Mouse (Mus musculus): Measurements from ENCODE around the gene Dcaf1. TPM values are rescaled to one million over a fixed set of nuclear protein-coding genes. Genes with fewer than 3 reads are reported as not detected.

Gene Dcaf1
- polyA plus RNA-seq, 1 experiment = 28.9 TPM

DNA sequence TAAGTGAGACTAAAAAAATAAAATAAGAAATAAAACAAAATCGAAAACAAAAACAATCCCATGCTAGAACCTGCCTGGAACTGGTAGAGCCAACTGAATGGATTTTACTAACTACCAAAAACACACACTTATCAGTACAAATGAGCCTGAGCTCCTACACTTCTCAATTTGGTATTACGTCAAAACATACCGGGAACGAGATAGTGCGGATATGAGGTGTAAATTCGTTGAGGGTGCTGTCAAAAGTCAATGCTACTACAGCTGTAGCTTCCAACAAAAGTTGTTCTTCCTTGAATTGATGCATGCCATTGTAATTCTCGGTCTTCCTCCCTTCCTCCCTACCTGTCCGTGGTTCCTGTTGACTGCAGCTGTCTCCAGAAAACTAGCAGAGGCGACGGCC is 32.3 kb upstream of the Dcaf1 start:
- H3K27ac ChIP-seq (ENCODE audit: insufficient read depth, low read length) = no peak overlapping the region
- TF ChIP-seq POLR2A (IDR thresholded peaks at IDR 0.05; ENCODE audit: low read depth, low read length) (no peak), CTCF (IDR thresholded peaks at IDR 0.05; ENCODE audit: borderline replicate concordance, insufficient read depth, low read length) (no peak)

DNA sequence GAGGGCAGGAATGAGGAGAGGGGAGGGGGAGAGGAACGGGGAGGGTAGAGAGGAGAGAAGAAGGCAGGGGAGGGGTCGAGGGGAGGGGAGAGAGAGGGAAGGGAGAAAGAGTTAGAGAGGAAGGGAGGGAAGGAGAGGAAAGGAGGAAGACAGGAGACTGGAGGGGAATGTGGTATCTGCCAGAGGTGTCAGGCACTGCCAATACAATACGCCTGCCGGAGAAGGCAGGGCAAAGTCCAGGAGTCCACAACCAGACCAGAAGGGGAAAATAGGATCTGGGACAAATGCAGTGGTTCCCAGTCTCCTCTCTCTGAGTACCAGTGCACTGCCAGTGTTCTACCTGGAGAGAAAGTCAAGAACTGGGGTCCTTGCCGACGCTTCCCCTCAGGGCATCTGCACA is 30.8 kb upstream of the Dcaf1 start:
- no peak overlapping the region for H3K27ac ChIP-seq (ENCODE audit: insufficient read depth, low read length)
- no peak for TF ChIP-seq POLR2A (IDR thresholded peaks at IDR 0.05; ENCODE audit: low read depth, low read length)
- no peaks in the 10 kb centered on the region; the same call in 1 of the 2 replicates for H3K4me1 ChIP-seq (ENCODE audit: control insufficient read depth, insufficient read depth, low read length)
- no peak overlapping the region for H3K4me3 ChIP-seq (ENCODE audit: insufficient read depth, low read length)

More for the DNA sequence above, 32.3 kb upstream of the Dcaf1 start:
- no peaks in the 10 kb centered on the region; the same call in 1 of the 2 replicates for H3K4me1 ChIP-seq (ENCODE audit: control insufficient read depth, insufficient read depth, low read length)
- peak overlapping the region; percentile 97 for H3K4me3 ChIP-seq (ENCODE audit: insufficient read depth, low read length)

- Histone ChIP-seq H3K4me3 (ENCODE audit: insufficient read depth, low read length) (no peak overlapping the region), H3K4me1 (ENCODE audit: control insufficient read depth, insufficient read depth, low read length) (no peaks in the 10 kb centered on the region), H3K27ac (ENCODE audit: insufficient read depth, low read length) (no peak overlapping the region)
- TF ChIP-seq POLR2A (IDR thresholded peaks at IDR 0.05; ENCODE audit: low read depth, low read length) = no peak
Measured at GRCm38 (mm10) chr9:106806503-106806902, 15.2 kb upstream of the Dcaf1 start.

- Histone ChIP-seq H3K4me1 (ENCODE audit: control insufficient read depth, insufficient read depth, low read length) (no peaks in the 10 kb centered on the region), H3K27ac (ENCODE audit: insufficient read depth, low read length) (no peak overlapping the region), H3K4me3 (ENCODE audit: insufficient read depth, low read length) (no peak overlapping the region)
- TF ChIP-seq CTCF (IDR thresholded peaks at IDR 0.05; ENCODE audit: borderline replicate concordance, insufficient read depth, low read length) (no peak), POLR2A (IDR thresholded peaks at IDR 0.05; ENCODE audit: low read depth, low read length) (no peak)
Measured at GRCm38 (mm10) chr9:106818191-106818590, 3.5 kb upstream of the Dcaf1 start.

DNA sequence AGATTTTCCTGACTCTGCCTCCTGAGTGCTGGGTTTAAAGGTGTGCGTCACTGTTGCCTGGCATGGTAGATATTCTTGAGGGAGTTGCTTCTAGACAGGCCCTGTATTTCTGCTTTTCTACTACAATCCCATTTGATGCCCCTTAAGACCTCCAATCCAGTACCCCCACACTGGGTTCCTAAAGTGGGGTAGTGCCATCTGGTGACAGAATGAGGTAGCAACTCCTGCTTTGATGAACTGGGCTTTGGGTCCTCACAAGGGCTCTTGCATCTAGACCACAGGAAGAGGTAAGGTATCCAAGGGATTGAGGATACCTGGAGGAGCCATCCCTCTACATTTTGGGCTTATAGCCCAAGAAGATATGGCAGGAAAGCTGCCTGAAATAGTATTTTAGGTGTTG is 2.5 kb upstream of the Dcaf1 start:
- no peak for TF ChIP-seq CTCF (IDR thresholded peaks at IDR 0.05; ENCODE audit: borderline replicate concordance, insufficient read depth, low read length)
- TF ChIP-seq POLR2A (IDR thresholded peaks at IDR 0.05; ENCODE audit: low read depth, low read length) = no peak
- H3K4me3 ChIP-seq (ENCODE audit: insufficient read depth, low read length) = no peak overlapping the region
- no peaks in the 10 kb centered on the region for H3K4me1 ChIP-seq (ENCODE audit: control insufficient read depth, insufficient read depth, low read length)
- no peak overlapping the region for H3K27ac ChIP-seq (ENCODE audit: insufficient read depth, low read length)

GRCm38 (mm10) chr9:106821050-106821617 is 540 bp upstream of the Dcaf1 start:
- H3K4me3 ChIP-seq (ENCODE audit: insufficient read depth, low read length) = peak overlapping the region; percentile 46
- no peak overlapping the region for H3K27ac ChIP-seq (ENCODE audit: insufficient read depth, low read length)
- H3K4me1 ChIP-seq (ENCODE audit: control insufficient read depth, insufficient read depth, low read length) = no peaks in the 10 kb centered on the region
- no peak for TF ChIP-seq CTCF (IDR thresholded peaks at IDR 0.05; ENCODE audit: borderline replicate concordance, insufficient read depth, low read length)
- no peak for TF ChIP-seq POLR2A (IDR thresholded peaks at IDR 0.05; ENCODE audit: low read depth, low read length)

DNA sequence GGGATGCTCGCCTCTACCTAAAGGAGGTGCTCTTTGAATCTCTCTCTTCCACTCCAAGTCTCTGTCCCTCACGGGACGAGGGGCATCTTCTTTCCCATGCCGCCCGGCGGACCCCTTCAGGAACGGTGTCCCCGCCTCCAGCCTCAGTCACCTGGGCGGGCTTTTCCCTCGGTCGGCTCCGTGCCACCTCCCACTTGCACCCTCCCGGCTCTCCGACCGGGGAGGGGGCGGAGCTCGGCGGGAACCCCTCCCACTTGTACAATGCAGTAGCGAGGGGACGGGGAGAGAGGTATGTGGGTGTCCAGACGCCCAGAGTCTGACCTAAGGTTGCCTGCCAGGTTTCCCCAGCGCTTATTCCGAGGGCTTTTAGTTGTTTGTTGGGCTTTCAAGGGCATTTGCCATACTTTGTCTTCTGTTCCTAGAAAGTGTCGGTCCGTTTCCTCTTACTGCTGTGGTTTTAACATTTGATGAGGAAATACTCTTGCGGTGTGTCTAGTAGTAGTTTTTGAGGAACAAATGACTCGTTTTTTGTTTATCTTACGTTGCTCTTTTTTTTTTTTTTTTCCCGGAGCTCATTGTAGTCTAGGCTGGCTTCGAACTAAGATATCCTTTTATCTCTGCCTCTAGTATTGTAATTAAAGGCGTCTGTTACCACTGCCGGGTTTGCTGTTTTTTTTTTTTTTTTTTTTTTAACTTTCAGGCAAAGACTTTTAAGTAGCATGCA is 869 bp downstream of the Dcaf1 start:
- TF ChIP-seq POLR2A (IDR thresholded peaks at IDR 0.05; ENCODE audit: low read depth, low read length) = peak; percentile 61
- TF ChIP-seq CTCF (IDR thresholded peaks at IDR 0.05; ENCODE audit: borderline replicate concordance, insufficient read depth, low read length) = no peak
- Histone ChIP-seq H3K4me1 (ENCODE audit: control insufficient read depth, insufficient read depth, low read length) (no peaks in the 10 kb centered on the region), H3K4me3 (ENCODE audit: insufficient read depth, low read length) (peak overlapping the region; percentile 97), H3K27ac (ENCODE audit: insufficient read depth, low read length) (peak overlapping the region; percentile 51)

- no peak overlapping the region for H3K27ac ChIP-seq (ENCODE audit: insufficient read depth, low read length)
- H3K4me3 ChIP-seq (ENCODE audit: insufficient read depth, low read length) = no peak overlapping the region
- TF ChIP-seq POLR2A (IDR thresholded peaks at IDR 0.05; ENCODE audit: low read depth, low read length) (no peak), CTCF (IDR thresholded peaks at IDR 0.05; ENCODE audit: borderline replicate concordance, insufficient read depth, low read length) (no peak)
- H3K4me1 ChIP-seq (ENCODE audit: control insufficient read depth, insufficient read depth, low read length) = no peaks in the 10 kb centered on the region
Measured at GRCm38 (mm10) chr9:106840569-106840968, 18.9 kb downstream of the Dcaf1 start.

GRCm38 (mm10) chr9:106842800-106843199 is 21.1 kb downstream of the Dcaf1 start:
- Histone ChIP-seq H3K4me1 (ENCODE audit: control insufficient read depth, insufficient read depth, low read length) (no peaks in the 10 kb centered on the region), H3K27ac (ENCODE audit: insufficient read depth, low read length) (no peak overlapping the region), H3K4me3 (ENCODE audit: insufficient read depth, low read length) (no peak overlapping the region)
- no peak for TF ChIP-seq POLR2A (IDR thresholded peaks at IDR 0.05; ENCODE audit: low read depth, low read length)
- TF ChIP-seq CTCF (IDR thresholded peaks at IDR 0.05; ENCODE audit: borderline replicate concordance, insufficient read depth, low read length) = no peak

DNA sequence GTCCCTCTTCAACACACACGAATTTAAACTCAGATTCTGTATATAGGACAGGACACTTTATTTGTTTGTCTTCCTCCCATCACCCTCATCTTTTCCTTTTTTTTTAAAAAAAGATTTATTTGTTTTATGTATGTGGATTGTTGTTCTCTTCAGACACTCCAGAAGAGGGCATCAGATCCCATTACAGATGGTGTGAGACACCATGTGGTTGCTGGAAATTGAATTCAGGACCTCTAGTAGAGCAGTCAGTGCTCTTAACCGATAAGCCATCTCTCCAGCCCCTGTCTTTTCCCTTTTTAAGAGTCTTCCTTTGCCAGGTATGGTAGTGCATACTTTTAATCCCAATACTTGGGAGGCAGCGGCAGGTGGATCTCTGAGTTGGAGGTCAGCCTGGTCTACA is 35.0 kb downstream of the Dcaf1 start:
- no peak overlapping the region for H3K4me3 ChIP-seq (ENCODE audit: insufficient read depth, low read length)
- H3K4me1 ChIP-seq (ENCODE audit: control insufficient read depth, insufficient read depth, low read length) = no peaks in the 10 kb centered on the region
- no peak for TF ChIP-seq POLR2A (IDR thresholded peaks at IDR 0.05; ENCODE audit: low read depth, low read length)
- TF ChIP-seq CTCF (IDR thresholded peaks at IDR 0.05; ENCODE audit: borderline replicate concordance, insufficient read depth, low read length) = no peak
- H3K27ac ChIP-seq (ENCODE audit: insufficient read depth, low read length) = no peak overlapping the region
